ENCODE assay signal across 11 mouse cellular contexts in genomic region chr1:90404717-90405487, GRCm38 (mm10).
A peak's percentile ranks its signal among the peaks of the same experiment; 100 is the strongest.
DNase-seq lines count a peak whose midpoint lies in the region.
"Had no signal": no experiment of that assay in that cellular context is flagged by ENCODE, and none has a peak within 500 bp of the region (broad histone marks: within the 10 kb centered on the region; RNA-seq: fewer than 3 reads in every experiment).

No protein-coding gene starts in this region.

- DNase-seq in lung, adult 18-20 months: peak; percentile 26 to 56
- DNase-seq in lung, postnatal 10 days: no peak
- DNase-seq in ES-CJ7 (ENCODE audit: low read depth, low spot score): peak; percentile 73
- peak; percentile 72 for DNase-seq in R1 (ENCODE audit: low read depth, low spot score)
- peak; percentile 35 for DNase-seq in lung, postnatal 36 days
- no peak for DNase-seq in frontal cortex, postnatal 25 days (ENCODE audit: low spot score in 2 of 2)
- DNase-seq in ovary, postnatal 14 days (ENCODE audit: low spot score): no peak
- DNase-seq: cerebellum, adult 18-20 months; gastrocnemius, postnatal 10 days; layer of hippocampus, adult 9-11 months; thymus, adult 2 months had no signal

Comparison
In these comparisons a context has a peak if more than half of its experiments do, and no peak if none do; other contexts are left out.
1. DNase-seq: peak in lung, adult 18-20 months (2 of 2), ES-CJ7 (single experiment), R1 (single experiment) and lung, postnatal 36 days (single experiment); none in lung, postnatal 10 days (single experiment), frontal cortex, postnatal 25 days (0 of 2) and ovary, postnatal 14 days (single experiment).